Mouse (Mus musculus) gastrocnemius, adult 8-10 months (tissue): ENCODE results near the gene Phldb2. TPM values are rescaled to one million over a fixed set of nuclear protein-coding genes. Genes with fewer than 3 reads are reported as not detected.

Experiments used
- DNase-seq, 2 experiments: peaks; one replicate each; pipeline ENCODE4 v3.0.0; 2022; ENCODE audit warnings: low spot score in 2 of 2
- total RNA-seq, 4 experiments: library from RNA; stranded (reverse); gene quantifications; 2 replicates each; pipeline ENCODE4 v1.2.4; 2022

The Phldb2 gene
- total RNA-seq, 4 experiments from 2014 or later, result 4.5 to 8.7 (median 5.8) TPM

GRCm38 (mm10) chr16:45795188-45795693 lies 158.2 kb downstream of the Phldb2 start:
- DNase-seq, result no peak

- no peak for DNase-seq
Observed at GRCm38 (mm10) chr16:45792781-45793180, 160.6 kb downstream of the Phldb2 start.

- no peak for DNase-seq
Observed at GRCm38 (mm10) chr16:45791286-45791685, 162.1 kb downstream of the Phldb2 start.

- no peak for DNase-seq
Observed at GRCm38 (mm10) chr16:45789311-45789710, 164.1 kb downstream of the Phldb2 start.

- no peak for DNase-seq
Observed at GRCm38 (mm10) chr16:45787650-45788049, 165.7 kb downstream of the Phldb2 start.

- no peak for DNase-seq
Observed at GRCm38 (mm10) chr16:45786639-45787038, 166.8 kb downstream of the Phldb2 start.

- DNase-seq, result no peak
Observed at GRCm38 (mm10) chr16:45780001-45780400, 173.4 kb downstream of the Phldb2 start.

- DNase-seq, result no peak
Observed at GRCm38 (mm10) chr16:45774813-45775212, 178.6 kb downstream of the Phldb2 start.

GRCm38 (mm10) chr16:45770914-45771313 lies 182.5 kb downstream of the Phldb2 start:
- DNase-seq, result no peak

- no peak for DNase-seq
Observed at GRCm38 (mm10) chr16:45767853-45768640, 185.4 kb downstream of the Phldb2 start.

GRCm38 (mm10) chr16:45767434-45767833 lies 186.0 kb downstream of the Phldb2 start:
- DNase-seq, result no peak

GRCm38 (mm10) chr16:45765801-45766494 lies 187.4 kb downstream of the Phldb2 start:
- no peak for DNase-seq

GRCm38 (mm10) chr16:45765102-45765501 lies 188.3 kb downstream of the Phldb2 start:
- DNase-seq, result no peak

GRCm38 (mm10) chr16:45762859-45763505 lies 190.4 kb downstream of the Phldb2 start:
- no peak for DNase-seq

- DNase-seq, result no peak
Observed at GRCm38 (mm10) chr16:45761425-45761824, 192.0 kb downstream of the Phldb2 start.

GRCm38 (mm10) chr16:45758726-45759269 lies 194.6 kb downstream of the Phldb2 start:
- no peak for DNase-seq

- no peak for DNase-seq
Observed at GRCm38 (mm10) chr16:45757421-45758078, 195.8 kb downstream of the Phldb2 start.

GRCm38 (mm10) chr16:45756855-45757254 lies 196.5 kb downstream of the Phldb2 start:
- no peak for DNase-seq

- DNase-seq, result no peak
Observed at GRCm38 (mm10) chr16:45743591-45744144, 209.7 kb downstream of the Phldb2 start.

- DNase-seq, result peak; percentile 91 to 92
Observed at GRCm38 (mm10) chr16:45742615-45743476, 210.6 kb downstream of the Phldb2 start, which contains the start of gene Abhd10. Abhd10 (minus strand) TSS chr16:45742955.
